Mouse (Mus musculus): ENCODE measurements around the gene Cacybp. TPM values are rescaled to one million over a fixed set of nuclear protein-coding genes. Genes with fewer than 3 reads are reported as not detected.

Cacybp gene
- polyA plus RNA-seq, 1 experiment from 2014 or later, result 157 TPM

DNA sequence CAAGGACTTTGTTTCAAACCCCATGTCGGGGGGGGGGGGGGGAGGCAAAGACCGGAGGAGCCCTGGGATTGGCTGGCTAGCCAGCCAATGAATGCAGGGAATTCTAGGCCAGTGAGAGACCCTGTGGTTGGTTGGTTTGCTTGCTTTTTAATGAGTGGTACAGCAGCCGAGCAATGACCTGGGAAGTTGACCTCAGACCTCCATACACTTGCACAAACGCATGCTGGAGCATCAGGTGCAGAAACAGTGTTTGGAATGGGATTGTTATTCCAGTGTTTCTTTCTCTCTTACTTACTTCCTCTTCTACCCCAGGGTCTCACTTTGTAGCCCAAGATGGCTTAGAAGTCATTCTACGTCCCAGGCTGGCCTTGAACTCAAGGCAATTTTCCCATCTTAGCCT lies 46.1 kb downstream of the Cacybp start:
- Histone ChIP-seq H3K4me1 (replicated peaks) (no peaks in the 10 kb centered on the region), H3K9ac (no peak overlapping the region), H3K27ac (no peak overlapping the region), H3K9me3 (replicated peaks) (no peaks in the 10 kb centered on the region), H3K27me3 (no peaks in the 10 kb centered on the region), H3K4me2 (no peak overlapping the region), H3K36me3 (no peaks in the 10 kb centered on the region), H3K4me3 (no peak overlapping the region)
- WGBS, result 70% methylated on average over 4 of the region's 5 CpGs
- ATAC-seq (replicated peaks; ENCODE audit: insufficient number of reproducible peaks, insufficient read depth, low FRiP score, low read depth), result no peak

DNA sequence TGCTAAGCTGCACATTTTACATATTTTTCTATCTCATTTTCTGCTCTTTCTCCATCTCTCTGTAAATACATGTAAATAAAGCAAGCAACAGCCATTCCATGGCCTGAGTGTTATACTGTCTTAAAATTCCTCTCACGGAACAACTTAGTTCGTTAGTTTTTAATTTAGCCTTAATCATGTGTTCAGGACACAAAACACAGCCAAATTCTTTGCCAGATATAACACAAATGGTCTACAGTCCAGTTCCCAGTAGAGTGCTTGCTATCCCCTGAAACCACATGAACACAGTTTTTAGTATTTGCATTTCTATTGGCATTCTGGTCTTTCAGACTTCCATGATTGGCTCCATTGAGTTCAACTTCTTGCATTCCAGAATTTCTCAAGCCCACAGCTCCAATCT lies 54.5 kb downstream of the Cacybp start:
- WGBS, result 86% methylated on average over 2 of the region's 2 CpGs
- no peaks in the 10 kb centered on the region for H3K9me3 ChIP-seq (replicated peaks)
- H3K4me3 ChIP-seq, result no peak overlapping the region
- no peaks in the 10 kb centered on the region for H3K36me3 ChIP-seq
- H3K4me2 ChIP-seq, result no peak overlapping the region
- H3K27ac ChIP-seq, result no peak overlapping the region
- no peaks in the 10 kb centered on the region for H3K27me3 ChIP-seq
- H3K4me1 ChIP-seq (replicated peaks), result no peaks in the 10 kb centered on the region
- H3K9ac ChIP-seq, result no peak overlapping the region
- no peak for ATAC-seq (replicated peaks; ENCODE audit: insufficient number of reproducible peaks, insufficient read depth, low FRiP score, low read depth)

DNA sequence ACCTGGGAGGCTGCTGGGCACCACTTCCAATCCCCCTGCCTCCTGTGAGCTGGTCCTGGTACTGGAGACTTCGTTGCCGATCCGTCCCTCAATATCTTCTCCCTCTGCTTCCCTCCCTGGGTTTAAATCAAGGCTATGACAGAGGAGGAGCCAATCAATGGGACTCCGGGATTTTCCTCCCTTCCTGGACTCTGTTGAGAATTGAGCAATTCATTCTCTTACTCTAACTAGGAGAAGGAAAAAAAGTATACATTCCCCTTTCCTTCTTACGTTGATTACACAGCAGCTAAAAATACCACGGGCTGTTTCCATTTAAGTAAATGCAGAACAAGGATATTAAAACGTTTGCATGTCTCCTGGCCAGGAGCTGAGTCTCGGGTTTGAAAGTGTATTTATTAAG lies 59.2 kb downstream of the Cacybp start, which contains the start of gene Tnn:
Gene Tnn, minus strand, starts transcription at position 101 of the 400 bp plus-strand sequence.
- WGBS, result 48% methylated on average over 8 of the region's 8 CpGs
- no peaks in the 10 kb centered on the region for H3K36me3 ChIP-seq
- H3K4me1 ChIP-seq (replicated peaks), result no peaks in the 10 kb centered on the region
- no peak within 1 kb of the TSS for H3K27ac ChIP-seq
- no peak within 1 kb of the TSS for H3K9ac ChIP-seq
- H3K4me3 ChIP-seq, result no peak within 1 kb of the TSS
- no peak within 1 kb of the TSS for H3K4me2 ChIP-seq
- ATAC-seq (replicated peaks; ENCODE audit: insufficient number of reproducible peaks, insufficient read depth, low FRiP score, low read depth), result no peak
- no peaks in the 10 kb centered on the region for H3K9me3 ChIP-seq (replicated peaks)
- H3K27me3 ChIP-seq, result no peaks in the 10 kb centered on the region

Other genes with a start within 250 kb of the Cacybp start
- 17.0 and 20.0 TPM in 2 replicates for gene 4930523C07Rik, start 168.5 kb downstream of the Cacybp start, polyA plus RNA-seq (2015; fragmentation: Nextera tagmentation; extraction: Ambion mirVana)
- 0.09 and 0.30 TPM in 2 replicates for gene Tnn, start 59.3 kb downstream of the Cacybp start, polyA plus RNA-seq (2015; fragmentation: Nextera tagmentation; extraction: Ambion mirVana)
- gene Mrps14, start 17.7 kb downstream of the Cacybp start, polyA plus RNA-seq (2015; fragmentation: Nextera tagmentation; extraction: Ambion mirVana), result 170 and 202 TPM in 2 replicates